Mouse (Mus musculus): ENCODE measurements at regions not wholly inside any gene's neighbourhood (a gene's known extent, or its start where the extent isn't known, plus 50 kb on each side); places are given as distances from the start of the nearest gene placed in this dataset.
A peak's percentile ranks its signal among the peaks of the same experiment; 100 is the strongest.
"Not testable (repeated sequence)": the region's sequence is repeated elsewhere in the genome, so short reads cannot be mapped to it uniquely, and the experiment has no call there.

DNA sequence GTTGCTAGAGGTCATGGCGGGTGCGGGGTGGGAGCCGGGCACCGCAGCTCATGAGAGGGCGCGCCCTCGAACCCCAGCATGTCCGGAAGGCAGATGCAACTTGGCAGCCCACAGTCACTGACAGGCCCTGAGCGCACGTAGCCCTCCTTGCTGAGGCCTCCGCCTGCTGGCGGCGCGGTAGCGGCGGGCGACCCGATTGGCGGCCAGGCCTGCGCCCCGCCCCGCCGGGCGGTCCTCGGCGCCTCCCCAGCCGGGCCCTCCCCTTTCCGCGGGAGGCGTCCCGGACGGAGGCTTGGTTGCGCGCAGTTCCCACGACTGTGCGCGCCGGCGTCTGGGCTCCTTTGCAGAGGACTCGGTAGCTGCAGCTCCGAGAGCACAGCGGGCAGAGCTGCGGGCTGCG, 301.9 kb downstream of the Hpcal1 start:
- peak; percentile 21 for DNase-seq (ENCODE audit: low read depth)

DNA sequence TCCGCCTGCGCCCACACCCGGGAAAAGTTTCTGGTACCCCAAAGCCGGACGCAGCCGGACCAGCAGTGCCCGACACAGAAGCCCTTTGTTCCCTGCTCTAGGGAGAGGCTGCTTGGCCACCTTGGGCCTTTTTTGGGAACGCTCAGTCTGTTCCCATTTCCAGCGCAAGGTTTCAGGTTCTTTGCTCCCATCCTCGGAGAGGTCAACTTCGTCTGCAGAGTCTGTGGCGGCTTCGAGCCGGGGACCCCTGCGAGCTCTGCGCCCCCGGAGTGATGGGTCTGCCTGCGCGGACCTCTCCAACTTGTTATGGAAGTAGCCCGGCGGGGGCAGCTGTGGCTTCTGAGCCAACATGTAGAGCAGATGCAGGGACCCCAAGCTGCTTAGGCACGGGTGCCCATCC, 302.7 kb downstream of the Hpcal1 start:
- DNase-seq (ENCODE audit: low read depth) = not testable (repeated sequence)
